Mouse (Mus musculus): ENCODE measurements at regions not wholly inside any gene's neighbourhood (a gene's known extent, or its start where the extent isn't known, plus 50 kb on each side); places are given as distances from the start of the nearest gene placed in this dataset.

DNA sequence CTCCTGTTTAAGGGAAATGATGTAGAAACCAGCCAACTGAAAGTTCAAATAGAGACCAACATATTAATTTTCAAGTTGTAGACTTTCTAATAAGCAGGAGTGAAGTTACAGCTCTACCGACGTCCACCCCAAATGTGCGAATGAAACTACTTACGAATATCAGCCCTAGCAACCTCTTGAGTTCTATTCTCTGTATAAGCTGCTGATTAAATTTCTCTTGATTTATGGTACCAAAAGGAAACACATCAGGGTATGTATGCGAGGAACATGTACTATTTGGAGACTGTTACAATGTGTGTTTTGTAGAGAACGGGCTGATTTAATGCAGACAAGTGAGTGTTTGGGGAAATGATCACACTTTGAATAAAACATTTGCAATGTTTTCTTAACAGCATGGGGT is 412.9 kb downstream of the Cd109 start:
- H3K4me3 ChIP-seq, result no peak overlapping the region
- H3K36me3 ChIP-seq, result no peaks in the 10 kb centered on the region
- 87% methylated on average over 6 of the region's 6 CpGs for WGBS
- no peaks in the 10 kb centered on the region for H3K27me3 ChIP-seq
- no peak overlapping the region for H3K9ac ChIP-seq
- H3K4me2 ChIP-seq, result no peak overlapping the region
- H3K4me1 ChIP-seq (replicated peaks), result no peaks in the 10 kb centered on the region
- ATAC-seq (ENCODE audit: low FRiP score, low read depth), result no peak
- no peak overlapping the region for H3K27ac ChIP-seq (replicated peaks)
- no peaks in the 10 kb centered on the region for H3K9me3 ChIP-seq

DNA sequence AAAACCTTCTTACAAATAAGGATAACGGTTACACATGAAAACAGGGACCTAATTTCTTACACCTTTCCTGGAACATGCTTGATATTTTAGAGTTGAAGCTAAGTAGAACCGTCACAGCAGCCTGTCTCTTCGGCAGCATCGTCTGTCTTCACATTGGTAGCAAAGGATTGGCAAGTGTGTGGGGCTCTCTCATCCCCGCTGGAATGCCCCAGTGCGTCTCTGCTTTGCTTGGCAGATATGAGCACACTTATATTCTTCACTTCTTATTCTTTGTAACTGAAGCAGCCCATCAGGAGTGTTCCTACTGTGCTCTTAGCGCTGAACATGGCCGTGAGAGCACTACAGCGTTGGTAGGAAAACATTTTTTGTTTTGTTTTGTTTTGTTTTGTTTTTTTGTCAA is 414.1 kb downstream of the Cd109 start:
- 80% methylated on average over 9 of the region's 9 CpGs for WGBS
- Histone ChIP-seq H3K4me1 (replicated peaks) (no peaks in the 10 kb centered on the region), H3K9me3 (no peaks in the 10 kb centered on the region), H3K4me3 (no peak overlapping the region), H3K4me2 (no peak overlapping the region), H3K9ac (no peak overlapping the region), H3K27me3 (no peaks in the 10 kb centered on the region), H3K36me3 (no peaks in the 10 kb centered on the region), H3K27ac (replicated peaks) (no peak overlapping the region)
- no peak for ATAC-seq (ENCODE audit: low FRiP score, low read depth)

DNA sequence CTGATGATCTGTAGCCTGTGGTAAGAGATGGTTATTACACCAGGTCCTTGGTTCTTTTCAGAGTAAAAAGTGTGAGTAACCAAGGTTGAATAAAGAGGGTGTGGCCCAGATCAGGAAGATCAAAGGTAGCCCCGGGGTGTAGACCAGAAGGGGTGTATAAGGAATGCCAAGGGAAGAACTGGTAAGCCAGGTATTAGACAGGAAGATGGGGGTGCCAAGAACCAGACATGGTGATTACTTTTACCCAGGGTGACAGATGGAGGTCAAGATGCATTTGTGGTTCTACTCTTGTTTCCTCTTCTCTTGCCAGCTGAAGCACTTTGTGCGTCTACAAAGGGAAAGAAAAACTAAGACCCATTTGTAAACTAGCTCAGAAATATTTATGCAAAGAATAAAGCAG is 420.3 kb downstream of the Cd109 start:
- ATAC-seq (ENCODE audit: low FRiP score, low read depth), result no peak
- no peaks in the 10 kb centered on the region for H3K36me3 ChIP-seq
- H3K9me3 ChIP-seq, result no peaks in the 10 kb centered on the region
- H3K27me3 ChIP-seq, result no peaks in the 10 kb centered on the region
- no peaks in the 10 kb centered on the region for H3K4me1 ChIP-seq (replicated peaks)
- H3K4me2 ChIP-seq, result no peak overlapping the region
- 84% methylated on average over 2 of the region's 2 CpGs for WGBS
- H3K9ac ChIP-seq, result no peak overlapping the region
- H3K4me3 ChIP-seq, result no peak overlapping the region
- no peak overlapping the region for H3K27ac ChIP-seq (replicated peaks)

DNA sequence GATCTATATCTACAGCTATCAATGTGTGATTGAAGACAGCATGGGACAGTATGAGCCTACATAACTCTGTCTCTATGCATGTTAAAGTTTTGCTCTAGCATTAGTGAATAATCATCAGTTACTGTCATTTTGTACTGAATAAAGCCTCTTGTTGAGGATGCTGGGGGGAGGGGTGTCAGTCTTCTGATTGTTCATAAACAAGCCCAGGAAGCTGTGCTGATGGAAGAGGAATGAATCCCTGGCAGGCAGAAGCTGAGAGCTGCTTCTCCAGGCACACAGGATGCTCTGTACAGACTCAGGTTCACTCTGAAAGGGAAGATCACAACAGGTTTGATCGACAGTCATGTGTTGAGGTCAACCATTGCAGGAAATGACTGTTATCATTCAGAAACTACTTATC is 421.7 kb downstream of the Cd109 start:
- H3K4me3 ChIP-seq, result no peak overlapping the region
- WGBS, result 79% methylated on average over 1 of the region's 1 CpGs
- H3K4me1 ChIP-seq (replicated peaks), result no peaks in the 10 kb centered on the region
- no peaks in the 10 kb centered on the region for H3K36me3 ChIP-seq
- no peaks in the 10 kb centered on the region for H3K27me3 ChIP-seq
- ATAC-seq (ENCODE audit: low FRiP score, low read depth), result no peak
- no peaks in the 10 kb centered on the region for H3K9me3 ChIP-seq
- H3K27ac ChIP-seq (replicated peaks), result no peak overlapping the region
- H3K4me2 ChIP-seq, result no peak overlapping the region
- no peak overlapping the region for H3K9ac ChIP-seq

DNA sequence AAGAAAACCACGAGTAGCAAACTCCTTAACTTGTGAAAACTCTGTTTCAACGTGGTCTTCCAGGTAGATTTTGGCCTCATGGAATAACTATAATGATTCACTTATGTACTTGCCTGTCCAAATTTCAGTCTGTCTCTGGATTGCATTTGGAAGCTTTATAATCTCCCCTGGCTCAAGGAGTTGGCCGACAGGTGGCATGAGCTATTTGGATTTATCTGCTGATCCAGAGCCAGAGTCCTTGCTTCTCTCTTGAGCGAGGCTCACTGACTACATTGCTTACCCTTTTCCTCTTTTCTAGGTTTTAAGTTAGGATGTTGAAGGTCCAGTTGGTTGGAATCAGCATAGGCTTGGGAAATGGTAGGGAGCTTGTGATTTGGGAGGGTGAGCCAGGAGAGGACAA is 423.6 kb downstream of the Cd109 start:
- 92% methylated on average over 4 of the region's 4 CpGs for WGBS
- no peak for ATAC-seq (ENCODE audit: low FRiP score, low read depth)

DNA sequence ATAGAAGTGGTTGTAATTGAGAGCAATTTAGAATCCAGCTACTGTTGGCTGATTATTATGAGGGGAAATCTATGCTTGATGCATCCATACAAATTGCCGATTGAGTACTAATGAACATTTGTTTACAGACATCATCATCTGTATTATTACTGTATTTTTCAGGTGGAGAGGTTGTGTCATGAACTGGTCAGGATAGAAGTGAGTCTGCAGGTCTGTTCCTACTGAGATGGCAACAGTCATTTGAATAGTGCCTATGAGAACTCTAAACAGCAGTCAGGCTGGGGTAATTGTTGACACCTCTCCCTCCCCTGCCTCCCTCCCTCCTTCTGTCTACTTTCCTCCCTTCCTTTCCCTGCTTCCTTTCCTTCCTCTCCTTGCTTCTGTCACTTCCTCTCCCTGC is 429.0 kb downstream of the Cd109 start:
- no peak overlapping the region for H3K27ac ChIP-seq (replicated peaks)
- no peak overlapping the region for H3K4me2 ChIP-seq
- no peak overlapping the region for H3K9ac ChIP-seq
- ATAC-seq (ENCODE audit: low FRiP score, low read depth), result no peak
- no peaks in the 10 kb centered on the region for H3K27me3 ChIP-seq
- no peaks in the 10 kb centered on the region for H3K9me3 ChIP-seq
- H3K4me1 ChIP-seq (replicated peaks), result no peaks in the 10 kb centered on the region
- H3K36me3 ChIP-seq, result no peaks in the 10 kb centered on the region
- H3K4me3 ChIP-seq, result no peak overlapping the region
- WGBS, result 84% methylated on average over 1 of the region's 1 CpGs

More for the DNA sequence above, 423.6 kb downstream of the Cd109 start:
- no peaks in the 10 kb centered on the region for H3K4me1 ChIP-seq (replicated peaks)
- no peaks in the 10 kb centered on the region for H3K27me3 ChIP-seq
- no peak overlapping the region for H3K27ac ChIP-seq (replicated peaks)
- H3K9ac ChIP-seq, result no peak overlapping the region
- no peak overlapping the region for H3K4me2 ChIP-seq
- no peaks in the 10 kb centered on the region for H3K9me3 ChIP-seq
- no peak overlapping the region for H3K4me3 ChIP-seq
- H3K36me3 ChIP-seq, result no peaks in the 10 kb centered on the region

DNA sequence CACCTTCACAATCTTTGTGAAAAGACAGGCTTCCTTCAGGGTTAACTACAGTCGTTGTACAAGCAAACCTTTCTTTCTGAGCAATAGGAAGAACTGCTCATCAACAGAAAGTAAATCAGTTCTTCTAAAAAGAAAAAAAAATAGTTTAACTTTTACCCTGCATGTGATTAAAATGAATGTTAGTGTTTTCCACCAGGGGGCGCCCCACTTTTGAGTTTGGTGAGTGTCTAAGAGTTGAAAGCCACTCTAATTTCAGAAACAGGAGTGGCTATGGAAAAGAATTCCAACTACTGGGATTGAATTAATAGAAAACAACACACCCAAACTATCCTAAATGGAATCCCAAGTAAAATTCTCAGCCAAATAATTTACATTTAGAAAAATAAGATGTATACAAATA is 430.0 kb downstream of the Cd109 start:
- WGBS, result 10% methylated on average over 2 of the region's 2 CpGs
- Histone ChIP-seq H3K9ac (no peak overlapping the region), H3K4me2 (no peak overlapping the region), H3K36me3 (no peaks in the 10 kb centered on the region), H3K27me3 (no peaks in the 10 kb centered on the region), H3K4me3 (no peak overlapping the region), H3K9me3 (no peaks in the 10 kb centered on the region), H3K4me1 (replicated peaks) (no peaks in the 10 kb centered on the region), H3K27ac (replicated peaks) (no peak overlapping the region)
- no peak for ATAC-seq (ENCODE audit: low FRiP score, low read depth)

DNA sequence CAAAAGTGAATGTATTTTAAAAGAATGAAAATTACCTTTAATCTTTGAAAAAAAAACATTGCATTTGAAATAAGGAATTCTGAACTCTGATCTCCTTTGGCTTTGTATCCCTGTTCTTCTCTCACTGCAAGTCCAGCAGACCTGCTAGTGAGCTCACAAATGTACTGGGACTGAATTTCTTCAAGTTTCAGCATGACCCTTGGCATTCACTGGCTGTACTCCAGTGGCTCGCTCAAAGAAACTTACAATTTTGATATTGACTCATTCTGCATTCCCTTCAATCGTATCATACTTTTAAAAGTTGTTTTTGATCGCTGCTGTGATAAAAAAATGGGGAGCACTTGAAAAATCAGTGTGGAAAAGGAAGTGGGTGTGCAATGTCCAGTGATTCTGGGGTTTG is 456.6 kb downstream of the Cd109 start:
- WGBS, result 87% methylated on average over 3 of the region's 3 CpGs
- Histone ChIP-seq H3K4me2 (no peak overlapping the region), H3K27ac (replicated peaks) (no peak overlapping the region), H3K4me3 (no peak overlapping the region), H3K9me3 (no peaks in the 10 kb centered on the region), H3K27me3 (no peaks in the 10 kb centered on the region), H3K36me3 (no peaks in the 10 kb centered on the region), H3K9ac (no peak overlapping the region), H3K4me1 (replicated peaks) (no peaks in the 10 kb centered on the region)
- ATAC-seq (ENCODE audit: low FRiP score, low read depth), result no peak

DNA sequence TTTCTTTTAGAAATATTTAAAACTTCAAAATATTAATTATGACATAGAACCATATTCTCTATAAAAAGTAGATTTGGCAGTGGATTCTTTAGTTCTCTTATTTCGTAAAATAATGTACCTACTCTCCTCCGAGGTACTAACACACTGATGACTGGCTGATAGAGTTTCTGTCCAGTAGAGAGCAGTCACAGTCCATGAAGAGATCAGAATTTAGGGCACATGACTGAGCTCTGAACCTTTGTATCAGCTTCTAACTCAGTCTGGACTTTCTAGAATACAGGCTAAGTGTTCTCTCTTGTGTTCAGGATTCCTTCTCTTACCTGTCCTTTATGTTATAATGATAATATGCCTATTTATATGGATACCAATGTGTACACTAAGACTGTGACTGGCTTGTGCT is 494.3 kb downstream of the Cd109 start:
- ATAC-seq (ENCODE audit: low FRiP score, low read depth), result no peak
- Histone ChIP-seq H3K4me1 (replicated peaks) (no peaks in the 10 kb centered on the region), H3K36me3 (no peaks in the 10 kb centered on the region), H3K4me2 (no peak overlapping the region), H3K27me3 (no peaks in the 10 kb centered on the region), H3K27ac (replicated peaks) (no peak overlapping the region), H3K9me3 (no peaks in the 10 kb centered on the region), H3K9ac (no peak overlapping the region), H3K4me3 (no peak overlapping the region)
- WGBS, result 73% methylated on average over 2 of the region's 2 CpGs

DNA sequence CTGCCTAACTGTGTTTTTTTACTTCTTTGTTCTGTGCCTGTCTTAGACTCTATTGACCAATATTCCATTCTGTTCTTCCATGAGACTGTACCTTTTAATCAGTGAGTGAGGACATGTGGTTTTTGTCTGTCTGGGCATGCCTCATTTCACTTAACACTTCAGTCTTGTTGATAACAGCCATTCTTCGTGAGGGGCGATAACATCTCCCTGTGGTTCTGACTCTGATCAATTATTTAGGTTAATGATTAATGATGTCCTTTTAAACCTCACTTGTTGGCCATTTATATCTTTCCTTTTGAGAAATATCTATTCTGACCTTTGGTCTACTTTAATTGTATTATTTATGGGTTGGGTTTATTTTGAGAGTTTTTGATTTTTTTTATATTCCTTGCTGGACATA is 496.0 kb downstream of the Cd109 start:
- H3K9ac ChIP-seq, result no peak overlapping the region
- no peaks in the 10 kb centered on the region for H3K9me3 ChIP-seq
- no peak for ATAC-seq (ENCODE audit: low FRiP score, low read depth)
- no peak overlapping the region for H3K4me2 ChIP-seq
- no peaks in the 10 kb centered on the region for H3K36me3 ChIP-seq
- no peak overlapping the region for H3K4me3 ChIP-seq
- H3K27ac ChIP-seq (replicated peaks), result no peak overlapping the region
- H3K4me1 ChIP-seq (replicated peaks), result no peaks in the 10 kb centered on the region
- no peaks in the 10 kb centered on the region for H3K27me3 ChIP-seq
- WGBS, result 50% methylated on average over 2 of the region's 2 CpGs

DNA sequence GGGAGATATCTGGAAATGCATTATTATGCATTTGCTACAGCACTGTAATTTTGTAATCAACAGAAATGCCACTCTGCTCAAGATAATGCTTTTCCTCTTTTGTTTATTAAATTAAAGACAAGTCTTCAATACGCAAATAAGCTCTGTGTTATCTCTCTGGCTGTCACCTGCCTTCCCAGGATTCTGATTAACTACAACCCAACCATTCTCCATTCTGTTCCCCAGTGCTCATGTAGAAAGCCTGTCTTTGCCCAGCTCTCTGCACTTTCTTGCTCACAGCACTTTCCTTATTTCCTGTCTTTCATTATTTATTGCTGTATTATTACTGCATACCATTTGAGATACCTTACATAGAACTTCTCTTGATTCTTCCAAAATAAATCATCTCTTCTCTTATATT is 525.6 kb downstream of the Cd109 start:
- Histone ChIP-seq H3K9me3 (no peaks in the 10 kb centered on the region), H3K4me1 (replicated peaks) (no peaks in the 10 kb centered on the region), H3K27ac (replicated peaks) (no peak overlapping the region), H3K9ac (no peak overlapping the region), H3K36me3 (no peaks in the 10 kb centered on the region), H3K4me3 (no peak overlapping the region), H3K27me3 (no peaks in the 10 kb centered on the region), H3K4me2 (no peak overlapping the region)
- ATAC-seq (ENCODE audit: low FRiP score, low read depth), result no peak
- 67% methylated on average over 1 of the region's 1 CpGs for WGBS

DNA sequence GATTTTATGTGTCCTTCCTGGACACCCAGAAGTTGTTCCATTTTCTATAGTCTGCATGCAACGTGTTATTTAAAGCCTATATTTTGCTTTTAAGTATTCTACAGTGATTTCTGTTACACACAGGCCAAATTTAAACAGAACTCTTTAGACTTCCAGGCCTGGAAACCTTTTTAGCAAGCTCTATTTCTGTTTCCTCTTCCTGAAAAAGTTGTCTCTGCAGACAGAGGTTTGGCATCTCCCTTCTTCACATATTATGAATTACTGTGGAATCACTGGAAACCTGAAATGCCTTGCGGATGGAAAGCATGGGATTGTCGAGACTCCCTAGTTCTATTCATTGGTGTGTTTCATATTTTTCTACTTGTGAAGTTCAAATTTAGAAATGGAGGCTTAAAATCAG is 530.7 kb downstream of the Cd109 start:
- no peak overlapping the region for H3K27ac ChIP-seq (replicated peaks)
- no peak overlapping the region for H3K9ac ChIP-seq
- H3K4me1 ChIP-seq (replicated peaks), result no peaks in the 10 kb centered on the region
- no peaks in the 10 kb centered on the region for H3K9me3 ChIP-seq
- no peaks in the 10 kb centered on the region for H3K27me3 ChIP-seq
- WGBS, result 82% methylated on average over 3 of the region's 3 CpGs
- H3K4me3 ChIP-seq, result no peak overlapping the region
- no peaks in the 10 kb centered on the region for H3K36me3 ChIP-seq
- no peak overlapping the region for H3K4me2 ChIP-seq
- ATAC-seq (ENCODE audit: low FRiP score, low read depth), result no peak

DNA sequence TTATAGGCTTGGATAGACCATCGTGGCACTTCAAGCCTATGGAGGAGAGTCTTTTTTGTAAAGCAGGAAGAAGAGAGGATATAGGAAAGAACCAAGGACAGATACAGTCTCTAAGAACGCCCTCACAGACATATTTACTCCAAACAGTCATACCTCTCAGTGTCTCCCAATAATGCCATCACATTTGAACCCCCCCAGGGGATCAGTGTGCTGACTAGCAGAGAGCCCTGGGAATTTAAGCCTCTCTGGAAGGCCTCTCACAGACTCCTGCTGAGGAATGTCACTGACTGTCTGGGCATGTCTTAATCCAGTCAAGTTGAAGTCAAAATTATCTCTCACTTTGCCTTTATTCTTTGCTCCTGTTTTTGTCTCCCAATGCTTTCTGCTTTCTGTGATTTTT is 550.2 kb downstream of the Cd109 start:
- WGBS, result 65% methylated on average over 2 of the region's 2 CpGs
- no peak overlapping the region for H3K9ac ChIP-seq
- no peak for ATAC-seq (ENCODE audit: low FRiP score, low read depth)
- H3K4me3 ChIP-seq, result no peak overlapping the region
- no peak overlapping the region for H3K27ac ChIP-seq (replicated peaks)
- no peaks in the 10 kb centered on the region for H3K27me3 ChIP-seq
- no peaks in the 10 kb centered on the region for H3K36me3 ChIP-seq
- H3K4me2 ChIP-seq, result no peak overlapping the region
- H3K9me3 ChIP-seq, result no peaks in the 10 kb centered on the region
- no peaks in the 10 kb centered on the region for H3K4me1 ChIP-seq (replicated peaks)

All from hindbrain, embryonic 15.5 days (tissue).